Mouse (Mus musculus) bone marrow, adult 2 months (tissue): ENCODE data around the gene Cfap126. TPM values are rescaled to one million over a fixed set of nuclear protein-coding genes. Genes with fewer than 3 reads are reported as not detected.
A peak's percentile ranks its signal among the peaks of the same experiment; 100 is the strongest.
"Not testable (repeated sequence)": the region's sequence is repeated elsewhere in the genome, so short reads cannot be mapped to it uniquely, and the experiment has no call there.

Experiments used
- H3K27ac ChIP-seq: fragments of 200-500 bp; 2 replicates; pipeline ENCODE4 v1.5.1; 2012; ENCODE audit warnings: low read depth, mild to moderate bottlenecking, control low read depth, inconsistent platforms, low read length; ENCODE audit not compliant: control insufficient read depth, poor library complexity, insufficient read depth
- H3K4me1 ChIP-seq: fragments of 200-500 bp; 2 replicates; pipeline ENCODE4 v1.6.1; 2011; ENCODE audit warnings: low read length; ENCODE audit not compliant: control insufficient read depth, insufficient read depth
- H3K4me3 ChIP-seq: fragments of 200-500 bp; replicated peaks from 2 replicates; pipeline ENCODE3; 2011; ENCODE audit warnings: mild to moderate bottlenecking, low read depth, low read length, control low read depth; ENCODE audit not compliant: control insufficient read depth
- CTCF ChIP-seq: fragments of 200-500 bp; IDR thresholded peaks from 2 replicates; pipeline ENCODE4 v1.5.1; 2011; ENCODE audit warnings: low read length, control low read depth; ENCODE audit not compliant: control insufficient read depth, insufficient read depth
- POLR2A ChIP-seq: fragments of 200-500 bp; IDR thresholded peaks from 2 replicates; pipeline ENCODE4 v1.6.1; 2011; ENCODE audit warnings: low read depth, mild to moderate bottlenecking, control low read depth, low read length, borderline replicate concordance; ENCODE audit not compliant: control insufficient read depth
- WGBS: fragments of 180-500 bp; shearing (Covaris S2); methylation state at CpG from one replicate; pipeline ENCODE4 v1.1.7; 2018; 5-methylcytosine and 5-hydroxymethylcytosine counted together
- polyA plus RNA-seq: library from polyadenylated mRNA; stranded (reverse); fragments of >200 nt; gene quantifications from 2 replicates; pipeline ENCODE4 v1.2.4, GENCODE M21; 2011; ENCODE audit warnings: low replicate concordance; ENCODE audit not compliant: missing spikeins, insufficient read depth, insufficient read length

The Cfap126 gene
- not detected in 2 replicates for polyA plus RNA-seq

DNA sequence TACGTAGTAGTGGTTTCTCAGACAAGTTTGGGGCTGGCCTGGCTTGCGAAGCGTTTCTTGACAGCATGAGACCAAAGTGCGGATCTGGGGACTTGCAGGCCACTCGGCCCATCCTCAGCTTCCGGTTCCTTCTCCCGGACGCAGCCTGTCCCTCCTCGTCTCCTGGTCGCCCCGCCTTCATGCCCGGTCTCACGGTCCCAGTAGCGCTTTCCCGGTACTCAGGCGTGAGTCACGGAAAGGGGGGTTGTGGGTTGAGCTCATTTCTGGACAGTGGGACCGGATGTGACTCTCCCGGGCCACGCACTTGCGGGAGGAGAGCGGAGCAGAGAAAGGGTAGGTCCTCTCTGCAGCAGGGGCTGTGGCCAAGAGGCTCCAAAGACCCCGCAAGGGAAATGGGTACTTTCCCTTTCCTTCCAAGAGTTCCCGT, at the start of gene Cfap126:
Gene Cfap126 (plus strand): TSS at position 46 of the 427 bp plus-strand sequence.
- TF ChIP-seq POLR2A, result peak; percentile 56; the same call in 1 of the 2 replicates
- no peak for TF ChIP-seq CTCF
- peak within 1 kb of the TSS; percentile 25 for H3K27ac ChIP-seq
- H3K4me1 ChIP-seq, result peaks cover 1% of the 10 kb centered on the region
- WGBS, result under 1% methylated on average over 24 of the region's 24 CpGs
- peak within 1 kb of the TSS; percentile 64 for H3K4me3 ChIP-seq

- not testable (repeated sequence) for H3K4me1 ChIP-seq, H3K27ac ChIP-seq
- H3K4me3 ChIP-seq, result peak within 1 kb of the TSS; percentile 4
- 2% methylated on average over 47 of the region's 75 CpGs for WGBS
These were observed 49.1 kb upstream of the Cfap126 start, which contains the start of gene Fcgr3 for GRCm38 (mm10) chr1:171064491-171065242. Fcgr3 (minus strand) TSS chr1:171064935.

- not testable (repeated sequence) for H3K27ac ChIP-seq, H3K4me3 ChIP-seq, H3K4me1 ChIP-seq
- 9% methylated on average over 24 of the region's 35 CpGs for WGBS
These were observed 48.5 kb upstream of the Cfap126 start for GRCm38 (mm10) chr1:171065243-171065587.

- H3K4me3 ChIP-seq, H3K4me1 ChIP-seq, H3K27ac ChIP-seq: not testable (repeated sequence)
- WGBS, result 8% methylated on average over 31 of the region's 45 CpGs
These were observed 48.0 kb upstream of the Cfap126 start for GRCm38 (mm10) chr1:171065768-171066167.

DNA sequence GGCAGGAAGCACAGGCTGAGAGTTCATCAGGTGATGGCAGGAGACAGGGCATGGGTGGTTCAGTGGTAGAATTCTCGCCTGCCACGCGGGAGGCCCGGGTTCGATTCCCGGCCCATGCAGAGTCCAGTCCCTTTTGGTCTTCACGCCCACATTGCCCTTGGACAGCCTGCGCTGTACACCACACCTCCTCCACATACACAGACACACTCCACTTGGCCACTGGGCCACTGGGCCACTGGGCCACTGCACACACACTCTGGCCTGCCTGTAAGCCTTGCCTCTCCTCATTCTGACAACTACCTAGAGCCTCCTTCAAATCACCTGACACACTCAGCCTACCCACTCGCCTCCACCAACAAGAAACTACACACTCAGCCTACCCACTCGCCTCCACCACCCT, 47.1 kb upstream of the Cfap126 start:
- WGBS, result 38% methylated on average over 4 of the region's 10 CpGs
- H3K4me1 ChIP-seq, H3K4me3 ChIP-seq, H3K27ac ChIP-seq: not testable (repeated sequence)

GRCm38 (mm10) chr1:171067928-171068327, 45.8 kb upstream of the Cfap126 start:
- H3K4me1 ChIP-seq, H3K27ac ChIP-seq, H3K4me3 ChIP-seq: not testable (repeated sequence)
- WGBS, result 49% methylated on average over 5 of the region's 5 CpGs

- WGBS, result 57% methylated on average over 3 of the region's 3 CpGs
- not testable (repeated sequence) for H3K4me1 ChIP-seq, H3K27ac ChIP-seq, H3K4me3 ChIP-seq
- 0 out of 2 replicates have a peak, but pooled peaks have one; percentile 32 for TF ChIP-seq POLR2A
These were observed 44.2 kb upstream of the Cfap126 start for GRCm38 (mm10) chr1:171069508-171069907.

- WGBS, result 23% methylated on average over 16 of the region's 16 CpGs
- H3K4me1 ChIP-seq, H3K4me3 ChIP-seq, H3K27ac ChIP-seq: not testable (repeated sequence)
These were observed 42.8 kb upstream of the Cfap126 start for GRCm38 (mm10) chr1:171070879-171071278.

- H3K4me3 ChIP-seq, H3K27ac ChIP-seq, H3K4me1 ChIP-seq: not testable (repeated sequence)
- no CpG with 5 or more reads among the region's 35 CpGs for WGBS
These were observed 42.0 kb upstream of the Cfap126 start for GRCm38 (mm10) chr1:171071726-171072125.

DNA sequence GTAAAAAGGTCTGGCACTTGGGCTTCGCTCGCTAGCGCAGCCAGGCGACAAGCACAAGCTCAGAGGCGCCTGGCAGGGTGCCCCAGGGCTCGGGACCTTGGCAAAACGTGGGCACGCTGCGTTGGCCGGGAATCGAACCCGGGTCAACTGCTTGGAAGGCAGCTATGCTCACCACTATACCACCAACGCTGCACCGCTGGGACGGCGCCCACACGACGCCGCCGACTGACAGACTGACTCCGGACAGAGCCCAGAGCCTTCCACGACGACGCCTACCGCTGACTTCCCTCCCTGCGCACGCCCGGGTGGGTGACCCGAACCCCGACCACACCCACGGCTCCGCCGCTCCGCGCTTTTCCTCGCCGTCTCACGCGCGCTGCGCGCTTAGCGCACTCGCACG, 41.5 kb upstream of the Cfap126 start:
- not testable (repeated sequence) for H3K27ac ChIP-seq, H3K4me3 ChIP-seq, H3K4me1 ChIP-seq
- no CpG with 5 or more reads among the region's 45 CpGs for WGBS

GRCm38 (mm10) chr1:171074283-171074682, 39.4 kb upstream of the Cfap126 start:
- not testable (repeated sequence) for H3K27ac ChIP-seq, H3K4me1 ChIP-seq, H3K4me3 ChIP-seq
- WGBS, result 25% methylated on average over 6 of the region's 10 CpGs

DNA sequence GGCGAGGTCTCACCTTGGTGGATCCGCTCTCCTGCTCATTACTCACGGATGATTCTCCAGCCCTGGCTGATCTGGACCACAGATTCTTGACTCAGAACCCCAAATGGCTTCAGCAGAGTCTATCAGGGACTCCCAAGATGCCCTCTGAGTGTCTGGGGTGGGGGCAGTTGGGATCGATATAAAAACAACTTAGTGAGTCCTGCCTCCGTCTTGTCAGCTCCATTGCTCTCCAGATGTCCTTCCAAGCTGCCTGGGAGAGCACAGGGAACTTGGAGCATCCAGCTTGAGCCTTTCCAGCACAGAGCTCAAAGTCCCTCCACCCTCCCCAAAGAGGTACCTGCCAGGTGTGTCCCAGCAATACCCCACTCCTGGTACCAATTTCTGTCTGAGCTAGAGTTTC, 37.5 kb upstream of the Cfap126 start:
- 77% methylated on average over 5 of the region's 5 CpGs for WGBS

DNA sequence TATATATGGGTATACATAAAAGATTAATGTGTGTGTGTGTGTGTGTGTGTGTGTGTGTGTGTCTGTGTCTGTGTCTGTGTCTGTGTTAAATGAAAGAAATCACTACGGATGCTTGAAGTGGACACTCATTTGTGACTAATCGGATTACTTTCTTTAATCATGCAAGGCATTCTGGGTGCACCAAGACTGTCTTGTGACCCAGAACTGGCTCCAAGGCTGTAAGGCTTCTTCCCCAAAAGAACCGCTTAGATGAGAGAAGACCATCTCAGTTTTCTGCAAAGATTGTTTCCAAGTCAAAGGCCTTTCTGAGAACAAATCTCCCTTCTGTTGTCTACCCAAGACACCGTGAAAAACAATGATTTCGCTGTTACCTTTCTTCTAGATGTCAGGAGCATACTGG, 36.5 kb upstream of the Cfap126 start:
- H3K4me1 ChIP-seq, result not testable (repeated sequence)

More for the DNA sequence above, 37.5 kb upstream of the Cfap126 start:
- not testable (repeated sequence) for H3K27ac ChIP-seq, H3K4me1 ChIP-seq, H3K4me3 ChIP-seq

DNA sequence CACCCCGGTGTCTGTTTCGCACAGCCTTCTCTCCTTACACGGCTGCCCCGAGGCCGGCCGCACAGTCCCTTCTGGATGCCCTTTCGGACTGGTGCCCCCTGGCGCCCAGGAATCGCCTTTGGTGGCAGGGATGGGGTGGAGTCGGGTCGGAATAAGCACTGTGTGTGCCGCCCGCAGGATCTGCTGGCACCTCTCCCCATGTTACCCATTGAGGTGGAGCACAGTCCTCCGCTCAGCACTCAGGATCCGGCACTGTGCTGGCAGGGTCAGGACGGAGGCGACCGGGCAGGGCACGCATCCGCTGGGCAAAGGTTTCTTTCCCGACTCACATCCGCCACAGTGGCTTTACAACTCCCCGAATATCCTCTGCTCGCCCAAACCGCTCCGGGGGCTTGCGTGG, 35.8 kb upstream of the Cfap126 start:
- not testable (repeated sequence) for H3K27ac ChIP-seq, H3K4me1 ChIP-seq, H3K4me3 ChIP-seq
- WGBS, result 3% methylated on average over 20 of the region's 27 CpGs

More for the DNA sequence above, 36.5 kb upstream of the Cfap126 start:
- H3K27ac ChIP-seq, H3K4me3 ChIP-seq: not testable (repeated sequence)
- 40% methylated on average over 5 of the region's 5 CpGs for WGBS
